Mouse (Mus musculus) testis, adult 2 months (tissue): ENCODE data around the gene Ttll8.

Experiments
- CTCF ChIP-seq: fragments of 200-500 bp; IDR thresholded peaks from 2 replicates; pipeline ENCODE4 v1.5.1; 2012; ENCODE audit warnings: low read depth, mild to moderate bottlenecking, inconsistent platforms, low read length, moderate library complexity; ENCODE audit not compliant: control insufficient read depth, insufficient read depth, insufficient replicate concordance
- POLR2A ChIP-seq: fragments of 200-500 bp; IDR thresholded peaks from 2 replicates; pipeline ENCODE4 v1.6.1; 2012; ENCODE audit warnings: low read depth, mild to moderate bottlenecking, inconsistent platforms, low read length, moderate library complexity; ENCODE audit not compliant: control insufficient read depth

- no peak for TF ChIP-seq POLR2A
- no peak for TF ChIP-seq CTCF
These were observed 99.0 kb downstream of the Ttll8 start for GRCm38 (mm10) chr15:88854969-88855830.
